Mouse (Mus musculus): ENCODE measurements around the gene Fam13c.

- TF ChIP-seq POLR2A (IDR thresholded peaks at IDR 0.05; ENCODE audit: insufficient read length, low read depth), result no peak
- TF ChIP-seq E2F4 (IDR thresholded peaks at IDR 0.05; ENCODE audit: insufficient read depth), result no peak
- no peak for TF ChIP-seq TCF12 (IDR thresholded peaks at IDR 0.05; ENCODE audit: insufficient read depth, poor library complexity, severe bottlenecking)
- TF ChIP-seq MYOD1 (IDR thresholded peaks at IDR 0.05; ENCODE audit: control insufficient read depth in 1 of 3, insufficient read length in 2 of 3, low read depth in 2 of 3), result peak in 1 of 3 experiments; percentile 17
- TF ChIP-seq CEBPB (IDR thresholded peaks at IDR 0.05; ENCODE audit: insufficient read depth, poor library complexity, severe bottlenecking), result peak; percentile 94
- TF ChIP-seq SRF (IDR thresholded peaks at IDR 0.05; ENCODE audit: control insufficient read depth, insufficient read length, low read depth), result no peak
- no peak for TF ChIP-seq REST (IDR thresholded peaks at IDR 0.05; ENCODE audit: insufficient read depth, insufficient read length)
- TF ChIP-seq MAX (IDR thresholded peaks at IDR 0.05; ENCODE audit: low read depth), result no peak
- TF ChIP-seq MYOG (IDR thresholded peaks at IDR 0.05; ENCODE audit: control insufficient read depth in 1 of 3, insufficient read depth in 1 of 3, insufficient read length in 2 of 3, low read depth in 2 of 3), result no peak
Measured at GRCm38 (mm10) chr10:70530185-70530823, 90.0 kb downstream of the Fam13c start.

Measured in myocyte (in vitro differentiated cells).